ENCODE assay signal across 16 mouse cellular contexts in the genomic region with DNA sequence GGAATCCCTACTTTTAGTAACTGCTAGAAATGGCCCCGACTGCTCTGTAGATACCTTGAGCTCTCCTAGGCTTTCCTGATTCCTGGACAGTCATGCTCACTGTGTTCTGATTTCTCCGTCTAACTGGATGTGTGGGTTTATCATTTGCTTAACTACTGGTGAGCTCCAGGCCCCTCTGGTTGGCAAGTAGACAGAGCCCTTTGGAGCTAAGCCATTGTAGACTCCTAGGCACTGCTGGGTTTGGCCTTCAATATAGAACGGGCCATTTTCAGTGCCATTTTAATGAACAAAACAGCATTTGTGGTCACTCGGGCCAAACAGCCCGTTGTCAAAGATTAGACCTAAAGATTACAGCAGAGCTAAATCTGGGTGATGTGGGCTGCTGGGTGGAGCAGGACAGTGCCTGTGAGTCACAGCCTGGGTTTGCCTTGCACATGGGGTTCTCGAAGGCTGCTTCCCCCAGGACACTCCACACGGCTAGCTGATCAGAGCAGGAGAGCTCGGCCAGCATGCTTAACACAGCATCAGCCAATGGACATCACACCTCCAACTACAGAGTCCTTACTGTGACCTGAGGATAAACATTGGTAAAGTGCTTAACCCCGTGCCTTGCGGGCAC. TPM values are rescaled to one million over a fixed set of nuclear protein-coding genes. Genes with fewer than 3 reads are reported as not detected.
A peak's percentile ranks its signal among the peaks of the same experiment; 100 is the strongest.
DNase-seq lines count a peak whose midpoint lies in the region; ATAC-seq and TF ChIP-seq lines count a peak whose summit lies in the region.
"Had no signal": no experiment of that assay in that cellular context is flagged by ENCODE, and none has a peak within 500 bp of the region (broad histone marks: within the 10 kb centered on the region; RNA-seq: fewer than 3 reads in every experiment).

No protein-coding gene starts in this region.

- H3K4me3 ChIP-seq in heart, embryonic 12.5 days = no peak overlapping the region
- no peak overlapping the region for H3K4me3 ChIP-seq in MEL (ENCODE audit: control insufficient read depth in 1 of 2, insufficient read depth in 1 of 2, low read depth in 2 of 2, low read length in 2 of 2)
- H3K4me3 ChIP-seq: erythroblast, embryonic 14.5 days; heart, embryonic 13.5 days; limb, embryonic 15.5 days; midbrain, embryonic 12.5 days had no signal

- H3K9me3 ChIP-seq in heart, embryonic 12.5 days (replicated peaks) = no peaks in the 10 kb centered on the region
- H3K9me3 ChIP-seq in MEL (replicated peaks; ENCODE audit: insufficient read depth, low read length) = no peaks in the 10 kb centered on the region
- H3K9me3 ChIP-seq: heart, embryonic 13.5 days; limb, embryonic 15.5 days; midbrain, embryonic 12.5 days had no signal

- 0 out of 2 replicates have a peak, but pooled peaks cover 4% of the 10 kb centered on the region for H3K4me1 ChIP-seq in heart, embryonic 12.5 days (replicated peaks)
- H3K4me1 ChIP-seq in MEL (ENCODE audit: control insufficient read depth in 1 of 2, insufficient read depth in 2 of 2, low read length in 2 of 2) = peaks cover 0 to 46% of the 10 kb centered on the region in 2 experiments; a peak in 3 of 4 replicates

- no peaks in the 10 kb centered on the region; the same call in 1 of the 2 replicates for H3K79me2 ChIP-seq in MEL (ENCODE audit: control insufficient read depth, insufficient read depth, low read length, poor library complexity)

- TF ChIP-seq RAD21 in MEL (IDR thresholded peaks at IDR 0.05; ENCODE audit: low read depth, low read length) = no peak

- H3K27me3 ChIP-seq in heart, embryonic 12.5 days (replicated peaks) = peaks cover 35% of the 10 kb centered on the region
- H3K27me3 ChIP-seq in MEL (ENCODE audit: control insufficient read depth in 1 of 2, insufficient read depth in 2 of 2, low read length in 2 of 2) = no peaks in the 10 kb centered on the region
- H3K27me3 ChIP-seq: limb, embryonic 15.5 days; midbrain, embryonic 12.5 days had no signal

- ATAC-seq in heart, embryonic 12.5 days (ENCODE audit: insufficient number of reproducible peaks, low FRiP score) = no peak
- peak; percentile 33 for ATAC-seq in granulocyte monocyte progenitor cell, adult 5-6 weeks (replicated peaks; ENCODE audit: poor library complexity, severe bottlenecking)

- TF ChIP-seq POLR2A in MEL (IDR thresholded peaks at IDR 0.05; ENCODE audit: control insufficient read depth in 1 of 2, insufficient read depth in 1 of 2, low read depth in 1 of 2, low read length in 2 of 2, poor library complexity in 1 of 2) = no peak

- H3K9ac ChIP-seq in heart, embryonic 12.5 days = no peak overlapping the region
- H3K9ac ChIP-seq in MEL (ENCODE audit: control insufficient read depth, low read depth, low read length, poor library complexity, severe bottlenecking) = no peak overlapping the region
- H3K9ac ChIP-seq: heart, embryonic 13.5 days; hindbrain, embryonic 14.5 days; limb, embryonic 15.5 days; lung, embryonic 14.5 days; midbrain, embryonic 12.5 days had no signal

- no peak overlapping the region for H3K4me2 ChIP-seq in heart, embryonic 12.5 days
- H3K4me2 ChIP-seq: heart, embryonic 13.5 days; hindbrain, embryonic 14.5 days; limb, embryonic 15.5 days; lung, embryonic 14.5 days; midbrain, embryonic 12.5 days had no signal

- DNase-seq in heart, adult 8-10 months (ENCODE audit: low spot score) = peak; percentile 26
- DNase-seq in 416B (ENCODE audit: low read depth) = peak; percentile 93
- peak; percentile 36 for DNase-seq in MEL (ENCODE audit: low read depth, low spot score)
- no peak for DNase-seq in kidney, adult 8-10 months
- no peak for DNase-seq in embryo, embryonic 10.5 days (ENCODE audit: low spot score)
- DNase-seq: cerebellum, adult 11 months; kidney, adult 11 months; lung, embryonic 14.5 days; right cerebral cortex, postnatal 4 days had no signal

- WGBS in heart, embryonic 12.5 days = 71% methylated on average over 10 of the region's 10 CpGs

- no peak overlapping the region for H3K27ac ChIP-seq in heart, embryonic 12.5 days (ENCODE audit: poor library complexity, severe bottlenecking)
- peak overlapping the region; percentile 25 for H3K27ac ChIP-seq in MEL (ENCODE audit: control insufficient read depth, low read depth, low read length)
- H3K27ac ChIP-seq: heart, embryonic 13.5 days; hindbrain, embryonic 14.5 days; limb, embryonic 15.5 days; midbrain, embryonic 12.5 days had no signal

- TF ChIP-seq CTCF in MEL (IDR thresholded peaks at IDR 0.05 in 2 of 3, conservative IDR thresholded peaks at IDR 0.05 in 1 of 3; ENCODE audit: control insufficient read depth in 1 of 3, insufficient read depth in 1 of 3, low read depth in 2 of 3, low read length in 3 of 3, poor library complexity in 1 of 3, severe bottlenecking in 1 of 3) = no peak

- no peaks in the 10 kb centered on the region for H3K36me3 ChIP-seq in heart, embryonic 12.5 days
- peaks cover 0 to 30% of the 10 kb centered on the region in 2 experiments; a peak in 2 of 4 replicates for H3K36me3 ChIP-seq in MEL (ENCODE audit: control insufficient read depth in 1 of 2, insufficient read depth in 2 of 2, low read length in 2 of 2)
- H3K36me3 ChIP-seq: heart, embryonic 13.5 days; limb, embryonic 15.5 days; midbrain, embryonic 12.5 days had no signal

- peak in 1 of 2 experiments; percentile 24; a peak in 1 of 4 replicates for TF ChIP-seq EP300 in MEL (IDR thresholded peaks at IDR 0.05; ENCODE audit: low read depth in 1 of 2, low read length in 2 of 2)

TF ChIP-seq in MEL, 35 proteins besides CTCF, POLR2A, EP300 and RAD21:
- TF ChIP-seq GATA1 (IDR thresholded peaks at IDR 0.05; ENCODE audit: low read depth, low read length) (0 out of 2 replicates have a peak, but pooled peaks have one; percentile 35), TBP (IDR thresholded peaks at IDR 0.05; ENCODE audit: low read depth, low read length) (no peak), MEF2A (IDR thresholded peaks at IDR 0.05; ENCODE audit: extremely low read depth, insufficient replicate concordance, low read depth, low read length, poor library complexity, severe bottlenecking) (no peak)

RNA-seq across cellular contexts. Expression of a gene that starts 17.4 kb away (rescaled TPM):
- 10 to 100 TPM in 1 of 4 experiments, 1 to 10 TPM in 3; 7.2 to 10.5 (median 7.7) TPM for total RNA-seq in heart, adult 8-10 months (2022)
- 0.19 and 0.32 TPM in 2 replicates for polyA plus RNA-seq in heart, embryonic 12.5 days (2016; fragmentation: Nextera tagmentation; extraction: Ambion mirVana)
- 4.9 and 7.9 TPM in 2 replicates for total RNA-seq in MEL (2012; rRNA removed)
- polyA plus RNA-seq in MEL (2012; ENCODE audit: insufficient read depth in 1 of 2, insufficient read length in 2 of 2, low read depth in 1 of 2, low replicate concordance in 2 of 2, missing spikeins in 1 of 2) = 10 to 100 TPM in 1 of 2 experiments, not detected in 1; 10.7 TPM
- total RNA-seq in granulocyte monocyte progenitor cell, adult 5-6 weeks (2014; fragmentation: Nextera tagmentation) = 13.4 and 20.1 TPM in 2 replicates
- total RNA-seq in granulocyte monocyte progenitor cell, adult 5-6 weeks (2017) = 20.3 and 22.4 TPM in 2 replicates

RNA-seq across cellular contexts. Expression of a gene that starts 40.3 kb away (rescaled TPM):
- 100 to 1,000 TPM in 1 of 4 experiments, 10 to 100 TPM in 3; 74.2 to 104 (median 85.4) TPM for total RNA-seq in heart, adult 8-10 months (2022)
- polyA plus RNA-seq in heart, embryonic 12.5 days (2016; fragmentation: Nextera tagmentation; extraction: Ambion mirVana) = 203 and 206 TPM in 2 replicates
- total RNA-seq in MEL (2012; rRNA removed) = 95.8 and 108 TPM in 2 replicates
- polyA plus RNA-seq in MEL (2012; ENCODE audit: insufficient read depth in 1 of 2, insufficient read length in 2 of 2, low read depth in 1 of 2, low replicate concordance in 2 of 2, missing spikeins in 1 of 2) = 100 to 1,000 TPM in 1 of 2 experiments, not detected in 1; 291 TPM
- total RNA-seq in granulocyte monocyte progenitor cell, adult 5-6 weeks (2014; fragmentation: Nextera tagmentation) = 50.7 and 56.1 TPM in 2 replicates
- 27.2 and 29.8 TPM in 2 replicates for total RNA-seq in granulocyte monocyte progenitor cell, adult 5-6 weeks (2017)

Comparison
In these comparisons a context has a peak if more than half of its experiments do, and no peak if none do; other contexts are left out.
1. DNase-seq: peak in heart, adult 8-10 months (single experiment), 416B (single experiment) and MEL (single experiment); none in kidney, adult 8-10 months (0 of 2) and embryo, embryonic 10.5 days (single experiment).